Mouse (Mus musculus): Measurements from ENCODE around the gene Rhox9.

- no peak for TF ChIP-seq CTCF (IDR thresholded peaks at IDR 0.05; ENCODE audit: low read depth, low read length)
- no peak for TF ChIP-seq POLR2AphosphoS5 (IDR thresholded peaks at IDR 0.05; ENCODE audit: insufficient replicate concordance, low read depth, low read length)
- TF ChIP-seq GATA1 (IDR thresholded peaks at IDR 0.05; ENCODE audit: borderline replicate concordance, low read length) = no peak
- TF ChIP-seq TAL1 (conservative IDR thresholded peaks at IDR 0.05; ENCODE audit: low read depth, low read length) = no peak
- TF ChIP-seq GATA2 (IDR thresholded peaks at IDR 0.05; ENCODE audit: borderline replicate concordance, low read depth, low read length) = no peak
Observed at GRCm38 (mm10) chrX:37908581-37908980, 7.0 kb upstream of the Rhox9 start.

All from G1E (cell line).